Mouse (Mus musculus): Measurements from ENCODE around the gene Sectm1b.

DNA sequence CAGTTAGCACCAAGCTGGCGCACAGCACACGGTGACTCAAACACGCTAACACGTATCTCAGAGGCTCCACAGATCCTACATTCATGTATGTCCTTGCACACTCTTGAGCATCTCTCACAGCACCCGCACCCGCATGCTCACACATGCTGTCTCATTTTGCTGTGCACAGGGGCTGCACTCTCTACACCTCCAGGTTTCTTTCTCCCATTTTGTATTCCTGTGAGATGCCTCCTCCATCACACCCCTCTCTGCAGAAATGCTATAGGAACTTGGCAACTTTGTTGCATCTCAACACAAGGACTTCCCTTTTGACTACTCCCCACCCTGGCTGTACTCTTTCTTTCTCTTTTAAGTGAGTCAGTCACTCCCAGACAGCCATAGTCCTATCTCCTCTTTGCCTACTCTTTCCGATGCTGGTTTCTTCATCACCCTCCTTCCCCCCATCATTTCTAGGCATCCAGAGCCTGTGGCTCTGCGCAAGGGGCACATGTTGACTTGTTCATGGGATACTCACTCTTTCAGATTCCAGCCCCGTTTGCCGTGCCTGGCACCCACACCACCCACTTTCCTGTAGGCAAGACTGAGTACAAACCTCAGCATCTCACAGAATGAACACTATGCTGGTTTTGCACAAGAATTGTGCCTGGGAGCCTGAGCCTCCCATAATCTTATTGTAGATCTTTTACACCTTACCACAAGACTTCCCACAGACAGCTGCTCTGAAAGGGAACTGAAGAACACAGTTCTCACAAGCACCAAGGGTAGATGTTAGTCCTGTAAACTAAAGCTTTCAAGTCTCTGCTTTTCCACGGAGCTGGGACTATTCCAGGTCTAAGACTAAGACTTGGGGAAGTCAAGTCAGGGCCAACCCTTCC, 24.8 kb downstream of the Sectm1b start:
- TF ChIP-seq TAL1 (IDR thresholded peaks at IDR 0.05; ENCODE audit: low read length) (no peak), GATA1 (IDR thresholded peaks at IDR 0.05; ENCODE audit: low read length) (no peak)

All from erythroblast, embryonic 14.5 days (primary cell).